Mouse (Mus musculus) left cerebral cortex, adult 2 months (tissue): ENCODE measurements around the gene Has3. TPM values are rescaled to one million over a fixed set of nuclear protein-coding genes. Genes with fewer than 3 reads are reported as not detected.
"Not testable (repeated sequence)": the region's sequence is repeated elsewhere in the genome, so short reads cannot be mapped to it uniquely, and the experiment has no call there.

Experiments
- DNase-seq, 2 experiments: peaks; one replicate each; pipeline ENCODE4 v3.0.0; 2021 to 2022; ENCODE audit warnings: low spot score in 2 of 2, mixed read lengths in 1 of 2; ENCODE audit errors: extremely low spot score in 1 of 2
- H3K27ac ChIP-seq: fragments of 200-600 bp; 2 replicates; pipeline ENCODE4 v1.8.1; 2022
- H3K4me3 ChIP-seq: fragments of 200-600 bp; 2 replicates; pipeline ENCODE4 v1.8.1; 2022
- CTCF ChIP-seq: fragments of 200-600 bp; IDR thresholded peaks from 2 replicates; pipeline ENCODE4 v1.8.1; 2022; ENCODE audit warnings: antibody characterized with exemption, mild to moderate bottlenecking, moderate library complexity
- intact Hi-C: fragments of 180-260 bp; cut with DNase I; formaldehyde crosslinking; loops from one replicate; pipeline ENCODE4 v1.15.1; 2025
- total RNA-seq, 2 experiments: library from RNA; stranded (reverse); gene quantifications; 2 replicates each; pipeline ENCODE4 v1.2.3; 2021

The Has3 gene
- total RNA-seq, 2 experiments from 2014 or later, result 1.7 to 2.0 TPM

DNA sequence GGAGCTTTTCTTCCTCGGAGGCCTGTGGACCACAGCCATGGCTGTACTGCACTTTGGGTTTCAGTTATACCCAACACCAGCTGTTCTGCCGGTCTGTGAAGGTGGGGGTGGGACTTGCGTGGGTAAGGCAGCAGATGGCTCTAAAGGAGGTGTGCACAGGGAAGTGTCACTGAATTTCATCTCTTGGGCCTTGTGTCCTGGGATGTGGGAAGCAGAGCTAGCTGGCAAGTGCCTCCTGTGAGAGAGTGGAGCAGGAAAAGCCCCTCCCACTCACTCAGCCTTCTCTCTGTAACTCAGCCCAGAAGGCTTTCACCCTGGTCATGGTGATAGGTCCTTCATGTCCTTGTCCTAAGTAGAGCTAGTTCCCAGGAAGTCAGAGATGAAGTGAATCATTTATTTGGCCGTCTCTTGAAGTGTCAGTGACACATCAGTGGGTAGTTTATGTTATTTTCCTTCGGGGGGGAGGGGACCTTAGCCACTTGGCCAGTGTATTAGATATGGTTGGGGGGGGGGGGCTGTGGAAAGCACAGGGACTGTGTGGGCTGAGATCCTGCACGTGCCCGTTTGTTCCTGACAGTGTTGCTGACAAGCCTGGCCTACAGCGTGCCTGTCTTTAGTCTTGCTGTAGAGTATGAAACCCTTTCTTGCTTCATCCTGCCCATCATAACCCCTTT is 49.8 kb downstream of the Has3 start:
- H3K27ac ChIP-seq, result peak overlapping the region; percentile 21; the same call in 1 of the 2 replicates
- TF ChIP-seq CTCF, result no peak
- intact Hi-C loops, result loop anchor here (1.0 kb wide), 1 partner anchor 14 kb away; no protein-coding TSS in a partner anchor
- peak; percentile 53 to 74 for DNase-seq
- no peak overlapping the region for H3K4me3 ChIP-seq

DNA sequence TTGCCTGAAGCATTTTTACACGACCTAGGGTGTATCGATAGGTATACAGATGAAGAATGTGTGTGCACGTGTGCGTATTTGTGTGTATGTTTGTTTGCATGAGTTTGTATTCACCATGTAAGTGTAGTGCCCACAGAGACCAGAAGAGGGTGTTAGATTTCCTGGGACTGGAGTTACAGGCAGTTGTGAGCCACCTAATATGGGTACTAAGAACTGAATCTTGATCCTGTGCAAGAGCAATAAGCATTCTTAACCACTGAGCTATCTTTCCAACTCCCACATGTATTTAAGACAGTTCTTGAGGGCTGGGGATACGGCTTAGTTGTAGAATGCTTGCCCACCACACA is 50.3 kb downstream of the Has3 start:
- H3K4me3 ChIP-seq, result no peak overlapping the region
- H3K27ac ChIP-seq, result peak overlapping the region; percentile 21; the same call in 1 of the 2 replicates
- peak; percentile 23 for TF ChIP-seq CTCF
- intact Hi-C loops, result no loop called here
- DNase-seq, result no peak

GRCm38 (mm10) chr8:106924057-106924456 is 54.0 kb downstream of the Has3 start:
- no peak overlapping the region for H3K4me3 ChIP-seq
- TF ChIP-seq CTCF, result no peak
- intact Hi-C loops, result no loop called here
- H3K27ac ChIP-seq, result no peak overlapping the region; the same call in 1 of the 2 replicates
- no peak for DNase-seq

DNA sequence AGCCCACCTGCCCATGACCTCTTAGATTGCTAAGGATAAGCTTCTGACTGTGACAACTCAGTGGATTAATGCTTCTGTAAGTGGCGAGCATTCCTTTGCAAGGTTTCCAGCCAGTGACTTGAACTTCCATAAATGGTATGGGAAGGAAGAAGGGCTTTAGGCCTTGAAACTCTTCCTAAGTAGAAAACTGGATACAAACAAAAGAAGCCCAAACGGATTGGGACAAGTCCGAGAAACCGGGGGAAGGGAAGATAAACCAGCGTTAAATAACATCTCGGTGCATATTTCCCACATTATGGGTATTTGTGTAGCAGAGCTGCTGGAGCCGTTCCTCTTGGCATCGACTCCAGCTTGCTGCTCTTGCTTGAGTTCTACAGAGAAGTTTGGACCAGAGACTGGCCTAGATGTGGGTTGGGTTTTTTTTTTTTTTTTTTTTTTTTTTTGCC is 54.9 kb downstream of the Has3 start:
- H3K27ac ChIP-seq, result peak overlapping the region; percentile 32; the same call in 1 of the 2 replicates
- intact Hi-C loops, result no loop called here

DNA sequence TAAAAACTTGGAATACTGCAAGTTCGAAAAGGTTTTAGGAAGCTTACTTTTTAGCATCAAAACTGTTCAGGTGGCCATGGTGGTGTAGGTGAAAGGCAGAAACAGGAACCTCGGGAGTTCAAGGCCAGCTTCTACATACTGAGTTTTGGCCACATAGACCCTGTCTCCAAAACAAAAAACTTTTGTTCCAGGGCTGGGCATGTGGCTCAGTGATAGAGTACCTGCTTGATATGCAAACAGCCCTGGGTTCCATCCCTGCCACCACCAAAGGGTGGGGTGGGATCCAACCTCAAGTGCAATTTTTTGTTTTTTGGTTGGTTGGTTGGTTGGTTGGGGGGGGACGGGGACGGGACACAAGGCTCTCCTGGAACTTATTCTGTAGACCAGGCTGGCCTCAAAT is 55.4 kb downstream of the Has3 start:
- Histone ChIP-seq H3K27ac (no peak overlapping the region), H3K4me3 (no peak overlapping the region)
- intact Hi-C loops, result no loop called here
- DNase-seq, result no peak
- no peak for TF ChIP-seq CTCF

More for the DNA sequence above, 54.9 kb downstream of the Has3 start:
- peak in 1 of 2 experiments; percentile 29 for DNase-seq
- H3K4me3 ChIP-seq, result no peak overlapping the region
- no peak for TF ChIP-seq CTCF

DNA sequence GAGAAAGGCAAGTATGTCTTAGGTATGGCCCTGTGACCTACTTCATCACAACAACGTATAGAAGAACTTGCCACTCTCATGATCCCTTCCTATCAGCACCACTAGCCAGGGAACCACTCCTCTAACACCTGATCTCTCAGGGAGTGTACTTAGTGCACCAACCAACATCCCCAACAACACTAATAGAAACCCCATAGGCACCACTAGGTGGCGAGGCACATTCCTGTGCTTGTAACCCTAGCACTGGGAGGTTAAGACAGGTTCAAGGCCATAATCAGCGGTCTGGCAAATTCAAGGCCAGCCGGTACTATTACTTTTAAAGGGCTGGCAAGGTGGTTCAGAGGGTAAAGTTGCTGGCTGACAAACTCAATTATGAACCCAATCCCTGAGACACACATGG is 57.2 kb downstream of the Has3 start:
- peak; percentile 46 for TF ChIP-seq CTCF
- intact Hi-C loops, result no loop called here
- no peak overlapping the region for H3K27ac ChIP-seq
- DNase-seq, result no peak
- H3K4me3 ChIP-seq, result no peak overlapping the region

DNA sequence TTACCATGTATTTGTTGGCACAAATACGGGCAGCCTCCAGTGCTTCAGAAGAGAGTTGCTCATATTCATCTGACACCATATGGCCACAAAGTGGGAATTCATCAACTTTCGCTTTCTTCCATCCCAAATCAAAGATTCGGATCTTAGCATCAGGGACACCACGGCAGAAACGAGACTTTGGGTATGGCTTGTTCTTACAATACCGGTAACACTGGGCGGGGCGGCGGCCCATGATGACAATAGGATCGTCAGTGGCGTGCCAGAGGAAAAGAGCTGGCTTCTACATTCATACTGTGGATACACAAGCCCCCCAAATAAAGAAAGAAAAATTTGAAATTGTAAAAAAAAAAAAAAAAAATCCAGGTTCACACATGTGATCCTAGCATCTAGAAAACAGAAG is 58.1 kb downstream of the Has3 start:
- DNase-seq, H3K27ac ChIP-seq, intact Hi-C loops, H3K4me3 ChIP-seq: not testable (repeated sequence)

- TF ChIP-seq CTCF, result no peak
- Histone ChIP-seq H3K4me3 (no peak overlapping the region), H3K27ac (peak overlapping the region; percentile 38; the same call in 1 of the 2 replicates)
- DNase-seq, result no peak
- intact Hi-C loops, result no loop called here
Measured at GRCm38 (mm10) chr8:106929155-106929913, 59.3 kb downstream of the Has3 start.

DNA sequence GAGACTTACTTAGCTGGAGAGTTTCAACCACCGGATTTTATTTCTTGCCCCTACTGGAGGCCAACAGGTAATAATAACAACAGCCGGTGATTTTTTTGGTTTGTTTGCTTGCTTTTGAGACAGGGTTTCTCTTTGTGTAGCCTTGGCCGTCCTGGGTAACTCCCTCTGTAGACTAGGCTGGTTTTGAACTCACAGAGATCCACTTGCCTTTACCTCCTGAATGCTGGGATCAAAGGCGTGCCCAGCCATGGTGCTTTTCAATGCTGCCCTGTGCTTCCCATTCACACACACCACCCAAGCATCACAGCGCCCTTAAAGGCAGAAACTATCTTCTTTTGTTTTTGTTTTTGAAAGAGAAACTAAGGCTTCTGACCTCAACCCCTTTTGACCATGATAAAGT is 59.9 kb downstream of the Has3 start:
- intact Hi-C loops, result no loop called here
- no peak for TF ChIP-seq CTCF

GRCm38 (mm10) chr8:106932376-106933065 is 62.5 kb downstream of the Has3 start:
- Histone ChIP-seq H3K4me3 (no peak overlapping the region), H3K27ac (no peak overlapping the region)
- DNase-seq, result no peak
- intact Hi-C loops, result no loop called here
- TF ChIP-seq CTCF, result no peak

More for the DNA sequence above, 59.9 kb downstream of the Has3 start:
- Histone ChIP-seq H3K27ac (no peak overlapping the region; the same call in 1 of the 2 replicates), H3K4me3 (no peak overlapping the region)
- DNase-seq, result no peak

DNA sequence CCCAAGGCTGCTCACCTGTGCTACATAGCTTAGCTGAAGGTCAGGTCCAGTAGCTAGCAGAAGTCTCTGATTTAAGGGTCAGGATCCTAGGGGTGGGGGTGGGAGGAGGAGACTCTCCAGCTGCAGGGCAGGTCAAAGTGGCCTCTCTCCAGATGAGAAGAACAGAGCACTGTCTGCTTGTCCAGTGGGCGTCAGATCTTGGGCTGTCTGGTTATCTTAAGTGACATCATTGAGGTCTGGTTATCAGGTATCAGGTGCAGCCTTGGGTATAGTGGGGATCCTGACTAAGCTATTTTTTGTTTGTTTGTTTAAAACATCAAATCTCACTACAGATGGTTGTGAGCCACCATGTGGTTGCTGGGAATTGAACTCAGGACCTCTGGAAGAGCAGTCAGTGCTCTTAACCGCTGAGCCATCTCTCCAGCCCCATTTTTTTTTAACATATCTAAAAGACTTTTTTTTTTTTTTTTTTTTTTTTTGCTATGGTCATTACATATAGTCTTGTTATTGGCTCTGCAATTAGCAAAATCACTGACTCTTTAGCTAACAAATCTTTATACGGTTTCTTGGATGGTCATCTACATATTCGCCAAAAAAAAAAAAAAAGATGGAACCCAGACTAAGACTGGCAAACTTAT is 63.6 kb downstream of the Has3 start:
- TF ChIP-seq CTCF, result no peak
- no peak overlapping the region for H3K4me3 ChIP-seq
- DNase-seq, result no peak
- intact Hi-C loops, result no loop called here
- H3K27ac ChIP-seq, result no peak overlapping the region

Other genes with a start within 250 kb of the Has3 start
- 1 to 10 TPM; 6.5 to 6.9 TPM for gene Tango6, start 187.2 kb upstream of the Has3 start, total RNA-seq
- 10 to 100 TPM; 36.4 to 39.4 TPM for gene Utp4, start 23.4 kb downstream of the Has3 start, total RNA-seq
- gene Sntb2, start 65.5 kb downstream of the Has3 start, total RNA-seq, result 10 to 100 TPM; 20.2 to 26.5 TPM
- gene Vps4a, start 161.0 kb downstream of the Has3 start, total RNA-seq, result 100 to 1,000 TPM; 107 to 132 TPM
- gene Pdf, start 178.4 kb downstream of the Has3 start, total RNA-seq, result 10 to 100 TPM; 24.4 to 25.9 TPM
- gene Cog8, start 186.4 kb downstream of the Has3 start, total RNA-seq, result 10 to 100 TPM; 24.9 to 27.8 TPM
- gene Nip7, start 186.6 kb downstream of the Has3 start, total RNA-seq, result 10 to 100 TPM; 40.9 to 42.4 TPM
- gene Tmed6, start 195.4 kb downstream of the Has3 start, total RNA-seq, result not detected
- 10 to 100 TPM; 39.1 to 39.2 TPM for gene Terf2, start 226.3 kb downstream of the Has3 start, total RNA-seq